Mouse (Mus musculus) megakaryocyte progenitor cell, adult 5-6 weeks (primary cell): ENCODE results near the gene Lmf1. TPM values are rescaled to one million over a fixed set of nuclear protein-coding genes. Genes with fewer than 3 reads are reported as not detected.

Experiments used
- ATAC-seq: replicated peaks from 2 replicates; pipeline ENCODE4 v1.8.0; 2016; ENCODE audit warnings: mild to moderate bottlenecking, moderate TSS enrichment, inconsistent platforms; ENCODE audit not compliant: poor library complexity
- total RNA-seq, 2 experiments: library from RNA; stranded (forward) in 1 of 2; stranded (reverse) in 1 of 2; fragments of 157-497, 149-512 nt in 1 of 2; fragments of 200-1000 nt in 1 of 2; gene quantifications; 2 replicates each; pipeline versions ENCODE4 v1.2.3 to v1.2.4; 2015 to 2017

Lmf1 gene
- 23.2 and 25.6 TPM in 2 replicates for total RNA-seq (2015)
- total RNA-seq (2017): 11.7 and 14.1 TPM in 2 replicates

DNA sequence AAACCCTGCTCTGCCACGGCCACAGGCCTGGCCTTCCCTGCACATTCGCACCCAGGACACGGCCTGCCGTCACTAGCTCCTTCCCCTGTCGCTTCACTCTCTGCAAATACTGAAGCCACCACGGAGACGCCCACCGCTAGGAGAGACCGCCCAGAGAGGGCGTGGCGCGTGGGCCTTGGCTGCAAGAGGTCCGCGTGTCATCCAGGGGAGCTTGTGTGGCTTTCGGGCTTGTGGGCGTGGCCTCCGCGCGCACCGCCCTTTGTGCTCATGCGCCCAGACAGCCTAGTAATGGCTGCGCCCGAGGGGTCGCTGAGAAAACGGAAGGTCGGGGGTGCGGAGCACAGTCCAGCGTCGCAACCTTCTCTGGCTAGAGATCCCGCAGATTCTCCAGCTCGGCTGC is at the start of gene Lmf1:
Gene Lmf1, plus strand, starts transcription at position 166 of the 400 bp plus-strand sequence.
- ATAC-seq: peak; percentile 99

- ATAC-seq: no peak
Measured at GRCm38 (mm10) chr17:25530357-25531022, 48.4 kb upstream of the Lmf1 start.

- no peak for ATAC-seq
Measured at GRCm38 (mm10) chr17:25538945-25539875, 39.7 kb upstream of the Lmf1 start.

GRCm38 (mm10) chr17:25540731-25541130 is 38.2 kb upstream of the Lmf1 start:
- no peak for ATAC-seq

DNA sequence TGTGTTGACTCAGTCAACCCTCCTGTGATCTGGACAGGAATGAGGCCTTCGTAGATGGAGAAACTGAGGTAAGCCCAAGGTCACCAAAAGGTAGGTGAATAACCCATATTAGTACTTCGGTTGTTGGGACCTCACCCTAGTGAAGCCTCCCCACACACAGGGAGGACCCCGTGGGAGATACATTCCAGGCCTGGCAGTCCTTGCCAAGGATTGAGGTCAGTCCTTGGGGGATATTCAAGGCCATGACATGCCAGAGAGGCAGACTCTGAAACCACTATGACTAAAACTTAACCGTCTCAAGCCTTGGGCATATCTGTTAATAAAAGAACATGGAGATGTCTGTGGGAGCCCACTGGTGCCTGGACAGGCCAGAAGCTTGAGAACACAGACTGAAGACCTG is 37.1 kb upstream of the Lmf1 start:
- ATAC-seq: no peak

DNA sequence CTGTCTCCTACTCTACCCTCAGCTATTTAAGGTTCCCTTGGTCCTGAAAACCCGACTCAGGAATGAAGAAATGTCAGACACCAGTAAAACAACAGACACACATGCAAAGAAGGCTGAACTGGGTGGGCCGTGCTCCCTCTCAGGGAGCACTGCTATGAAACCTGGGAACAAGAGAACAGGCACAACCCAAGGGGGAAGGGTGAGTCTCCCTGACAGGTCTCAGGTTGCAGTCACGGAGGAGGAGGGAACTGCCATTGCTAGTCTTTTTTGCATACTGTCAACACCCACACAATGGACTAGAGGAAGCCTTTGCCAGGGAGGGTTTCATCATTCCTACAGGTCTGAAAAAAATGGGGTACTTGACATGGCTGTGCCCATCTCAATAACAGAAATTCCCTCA is 31.9 kb upstream of the Lmf1 start:
- no peak for ATAC-seq

- no peak for ATAC-seq
Measured at GRCm38 (mm10) chr17:25550020-25550419, 28.9 kb upstream of the Lmf1 start.

DNA sequence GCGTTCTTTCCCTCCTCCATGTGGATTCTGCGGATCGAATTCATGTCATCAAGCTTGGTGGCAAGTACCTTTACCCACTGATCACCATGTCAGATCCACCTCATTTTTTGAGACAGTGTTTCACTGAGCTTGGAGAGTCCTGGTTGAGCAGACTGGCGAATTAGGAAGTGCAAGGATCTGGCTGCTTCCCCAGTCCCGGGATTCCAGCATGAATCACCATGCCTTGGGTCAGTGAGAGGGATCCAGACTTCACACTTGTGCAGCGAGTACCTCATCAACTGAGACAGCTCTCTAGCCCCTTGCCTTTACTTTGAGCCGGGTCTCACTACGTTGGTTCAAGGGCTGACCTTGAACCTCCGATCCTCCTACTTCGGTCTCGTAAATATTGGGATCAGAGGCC is 27.6 kb upstream of the Lmf1 start:
- ATAC-seq: no peak

GRCm38 (mm10) chr17:25555159-25555558 is 23.7 kb upstream of the Lmf1 start:
- no peak for ATAC-seq

- no peak for ATAC-seq
Measured at GRCm38 (mm10) chr17:25555666-25556629, 22.9 kb upstream of the Lmf1 start.

GRCm38 (mm10) chr17:25556630-25557354 is 22.1 kb upstream of the Lmf1 start:
- ATAC-seq: no peak

DNA sequence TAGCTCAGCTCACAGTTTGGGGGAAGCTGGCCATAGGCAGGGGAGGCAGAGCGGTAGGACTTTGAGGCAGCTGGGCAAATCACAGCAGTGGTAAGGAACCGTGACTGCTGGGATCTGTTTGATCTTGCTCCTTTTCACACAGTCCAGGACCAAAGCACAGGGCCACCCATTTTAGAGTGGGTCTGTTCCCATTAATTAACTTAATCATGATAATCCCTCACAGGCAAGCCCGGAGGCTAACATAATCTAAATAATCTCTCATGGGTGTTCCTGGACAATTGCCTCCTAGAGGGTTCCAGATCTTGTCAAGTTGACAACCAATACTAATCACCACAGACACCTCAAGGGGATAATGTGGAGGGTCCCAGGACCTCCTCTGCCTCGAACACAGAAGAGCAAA is 19.3 kb upstream of the Lmf1 start:
- ATAC-seq: no peak

DNA sequence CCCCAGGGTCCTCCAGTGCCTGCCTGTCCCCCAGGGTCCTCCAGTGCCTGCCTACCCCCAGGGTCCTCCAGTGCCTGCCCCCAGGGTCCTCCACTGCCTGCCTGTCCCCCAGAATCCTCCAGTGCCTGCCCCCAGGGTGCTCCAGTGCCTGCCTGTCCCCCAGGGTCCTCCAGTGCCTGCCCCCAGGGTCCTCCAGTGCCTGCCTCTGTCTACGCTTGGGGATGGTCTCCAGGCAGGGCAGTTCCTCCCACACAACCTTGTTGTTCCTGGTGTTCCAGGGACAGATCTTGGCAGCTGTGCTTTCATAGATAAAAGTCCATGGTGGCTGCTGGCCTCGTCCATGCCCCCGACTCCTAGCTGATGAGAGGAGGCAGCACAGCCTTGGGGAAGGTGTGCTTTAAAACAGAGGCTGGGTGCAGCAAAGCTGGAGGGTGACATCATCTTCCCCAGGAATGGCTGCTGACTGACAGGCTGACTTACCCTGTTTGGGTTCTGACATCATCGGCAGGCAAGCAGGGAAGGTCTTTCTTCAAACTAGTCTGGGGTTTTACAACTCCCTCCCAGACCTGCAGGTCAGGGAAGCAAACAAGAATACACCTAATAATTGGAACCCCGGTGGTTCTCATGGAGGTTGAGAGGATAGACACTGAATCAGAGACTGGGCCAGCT is 18.2 kb upstream of the Lmf1 start:
- no peak for ATAC-seq

DNA sequence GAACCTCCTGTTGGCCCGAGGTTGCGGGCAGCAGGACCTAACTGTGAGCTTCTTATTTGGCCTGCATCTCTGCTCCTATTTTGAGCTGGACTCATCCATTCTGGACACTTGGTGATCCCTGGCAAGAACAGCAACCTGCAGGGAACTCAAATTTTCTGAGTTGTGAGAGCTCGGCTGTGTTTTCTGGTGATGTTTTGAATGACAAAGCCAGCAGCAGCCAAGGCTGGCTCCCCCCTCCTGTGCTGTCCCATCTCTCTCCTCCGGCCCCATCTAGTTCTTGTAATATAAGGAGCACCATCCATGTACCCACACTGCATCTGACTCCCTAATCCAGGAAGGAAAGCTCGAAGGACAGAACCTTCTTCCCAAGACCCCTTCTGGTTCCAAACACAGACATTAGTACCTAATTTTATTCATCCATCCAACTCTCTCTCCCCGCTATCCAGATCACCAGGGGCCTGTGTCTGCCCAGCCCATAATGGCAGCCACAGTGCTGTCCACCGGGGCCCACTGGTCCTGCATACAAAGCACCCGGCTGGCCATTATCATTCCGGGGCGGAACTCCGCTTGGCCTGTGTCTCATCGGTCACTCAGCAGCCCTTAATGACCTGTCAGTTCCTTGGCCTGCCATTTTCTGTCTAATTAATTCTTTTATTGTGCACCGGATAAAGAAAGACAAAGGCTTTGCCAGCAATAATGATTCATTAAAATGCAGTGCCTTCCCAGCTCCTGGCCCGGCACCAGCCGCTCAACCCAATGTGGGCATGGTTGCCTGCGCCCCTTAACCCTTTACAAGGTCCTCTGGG is 17.5 kb upstream of the Lmf1 start:
- no peak for ATAC-seq

- no peak for ATAC-seq
Measured at GRCm38 (mm10) chr17:25564481-25564880, 14.4 kb upstream of the Lmf1 start.

DNA sequence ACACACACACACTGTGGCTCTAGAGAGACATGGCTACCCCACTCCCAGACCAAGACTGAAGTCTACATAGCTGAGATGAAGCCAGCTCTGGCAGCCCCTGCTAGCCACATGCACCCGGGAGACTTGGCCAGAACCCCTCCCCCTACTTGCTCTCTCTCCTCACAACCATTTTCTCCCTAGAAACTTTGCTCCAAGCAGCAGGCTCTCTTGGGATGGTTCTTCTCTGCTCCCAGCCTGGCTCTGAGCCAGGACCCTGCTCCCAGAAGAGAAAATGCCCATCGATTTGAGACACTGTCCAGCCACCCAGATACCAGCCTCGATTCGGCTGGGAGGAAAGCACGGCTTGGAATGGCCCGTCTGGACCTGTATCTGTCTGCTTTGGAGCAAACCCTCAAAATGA is 13.6 kb upstream of the Lmf1 start:
- no peak for ATAC-seq

GRCm38 (mm10) chr17:25565860-25566600 is 12.9 kb upstream of the Lmf1 start:
- ATAC-seq: no peak

GRCm38 (mm10) chr17:25567261-25567660 is 11.6 kb upstream of the Lmf1 start:
- ATAC-seq: no peak
